Mouse (Mus musculus) c-Kit-positive CD71-positive TER-119-positive erythroid progenitor cells, embryonic 14.5 days (primary cell): ENCODE measurements around the gene Slc25a5.
A peak's percentile ranks its signal among the peaks of the same experiment; 100 is the strongest.
"Not testable (repeated sequence)": the region's sequence is repeated elsewhere in the genome, so short reads cannot be mapped to it uniquely, and the experiment has no call there.

ENCODE experiments used
- DNase-seq: peaks from one replicate; pipeline ENCODE4 v3.0.0-alpha.2; 2013; ENCODE audit warnings: low spot score

Slc25a5 gene

DNA sequence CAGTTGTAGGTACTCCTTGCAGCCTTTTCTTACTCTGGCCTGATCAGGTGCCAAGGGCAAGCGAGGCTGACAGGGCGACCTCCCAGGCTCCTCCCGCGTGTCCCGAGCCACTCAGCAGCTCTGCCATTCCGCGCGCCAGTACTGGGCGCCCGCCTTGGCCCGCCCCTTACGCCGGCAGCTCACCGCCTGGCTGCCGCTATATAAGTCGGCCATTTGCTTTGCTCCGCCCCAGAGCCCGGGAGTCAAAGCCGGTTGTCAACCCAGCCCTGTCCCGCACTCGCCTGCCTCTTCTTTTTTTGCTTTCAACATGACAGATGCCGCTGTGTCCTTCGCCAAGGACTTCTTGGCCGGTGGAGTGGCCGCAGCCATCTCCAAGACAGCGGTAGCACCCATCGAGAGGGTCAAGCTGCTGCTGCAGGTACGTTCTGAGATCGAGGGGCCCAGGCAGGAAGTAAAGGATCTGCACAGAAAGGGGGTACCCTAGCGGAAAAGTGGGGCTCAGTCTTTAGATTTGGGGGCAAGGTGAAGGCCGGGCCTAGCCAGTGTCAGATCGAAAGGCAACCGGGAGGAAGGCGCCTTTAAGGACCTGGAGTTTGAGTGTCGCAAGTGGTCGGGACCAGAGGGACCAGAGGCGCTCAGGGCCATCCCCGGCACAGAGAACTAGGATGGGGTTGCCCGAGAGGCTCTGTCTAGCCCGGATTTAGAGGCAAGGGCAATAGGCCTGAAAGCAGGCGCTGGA is at the start of gene Slc25a5:
TSS of gene Slc25a5 (plus strand) at position 228 of the 739 bp plus-strand sequence.
- DNase-seq, result peak; percentile 73

DNA sequence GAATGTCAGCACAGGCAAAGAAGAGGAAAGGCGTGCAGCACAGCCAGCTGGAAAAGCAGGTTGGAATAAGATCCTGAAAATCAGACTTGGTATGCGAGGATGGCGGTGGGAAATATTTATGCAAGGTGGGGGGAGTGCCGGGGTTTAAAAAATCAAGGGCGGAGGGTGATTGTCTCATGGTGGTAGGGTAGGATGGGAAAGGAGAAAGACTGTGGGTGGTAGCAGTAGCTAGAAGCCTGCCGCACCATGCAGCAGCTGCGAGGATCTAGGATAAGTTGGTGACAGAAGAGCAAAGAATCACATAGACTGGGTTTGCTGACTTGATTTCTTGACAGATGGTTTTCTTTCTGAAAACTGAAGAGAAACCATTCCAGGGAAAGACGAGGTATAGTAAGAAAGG is 48.7 kb upstream of the Slc25a5 start:
- no peak for DNase-seq

DNA sequence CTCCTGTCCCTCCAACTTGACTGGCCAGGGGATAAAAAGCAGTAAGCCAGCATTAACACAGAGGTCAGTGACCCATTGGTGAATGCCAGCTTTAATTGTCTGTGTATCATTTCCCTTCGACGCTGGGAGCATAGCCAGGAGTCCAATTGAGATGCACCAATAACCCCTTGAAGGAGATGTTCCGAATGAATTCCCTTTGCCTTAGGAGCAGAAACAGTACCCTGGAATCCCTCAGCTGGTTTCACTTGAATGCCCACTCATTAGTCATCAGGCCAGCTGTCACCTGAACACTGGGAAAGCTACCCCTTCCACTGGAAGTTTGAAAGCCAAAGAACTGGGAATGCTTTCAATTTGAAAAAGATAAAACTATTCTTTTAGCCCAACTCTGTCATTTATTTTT is 46.9 kb upstream of the Slc25a5 start:
- no peak for DNase-seq

DNA sequence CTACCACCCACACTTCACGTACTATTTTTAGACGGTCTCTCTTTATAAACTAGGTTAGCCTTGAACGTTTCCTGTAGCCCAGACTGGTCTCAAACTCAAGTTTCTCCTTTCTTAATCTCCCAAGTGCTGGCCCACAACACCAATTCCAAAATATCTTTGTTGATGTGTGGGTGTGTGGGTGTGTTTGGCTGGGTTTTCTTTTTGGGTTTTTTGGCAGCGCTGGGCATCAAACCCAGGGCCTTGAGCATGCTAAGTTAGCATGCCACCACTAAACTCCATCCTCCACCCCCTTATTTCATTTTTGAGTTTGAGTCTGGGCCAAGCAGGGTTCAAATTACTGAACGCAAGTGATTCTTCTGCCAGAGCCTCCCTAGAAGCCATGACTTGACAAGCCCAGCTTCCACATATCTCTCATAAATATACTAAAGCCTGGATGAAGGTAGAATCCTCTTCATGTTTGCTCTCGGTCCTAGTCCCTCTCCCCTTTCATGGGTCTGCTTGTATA is 46.1 kb upstream of the Slc25a5 start:
- no peak for DNase-seq

DNA sequence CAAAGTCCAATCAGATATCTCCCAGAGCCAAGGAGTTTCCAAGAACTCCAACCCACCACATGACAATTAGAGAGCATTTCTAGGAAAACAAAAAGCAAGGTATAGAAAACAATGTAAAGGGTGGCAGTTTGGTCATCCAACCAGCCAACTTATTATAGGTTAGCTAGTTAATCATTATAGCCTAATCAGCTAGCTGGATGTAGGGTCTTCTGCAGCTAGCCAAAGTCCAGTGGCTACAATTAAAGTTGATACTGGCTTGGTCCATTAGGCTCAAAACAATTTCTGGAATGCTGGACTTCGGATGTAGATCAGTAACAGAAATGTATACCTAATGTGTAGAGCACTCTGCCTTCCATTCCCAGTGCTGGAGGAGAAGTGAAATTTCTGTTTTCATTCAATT is 44.9 kb upstream of the Slc25a5 start:
- no peak for DNase-seq

DNA sequence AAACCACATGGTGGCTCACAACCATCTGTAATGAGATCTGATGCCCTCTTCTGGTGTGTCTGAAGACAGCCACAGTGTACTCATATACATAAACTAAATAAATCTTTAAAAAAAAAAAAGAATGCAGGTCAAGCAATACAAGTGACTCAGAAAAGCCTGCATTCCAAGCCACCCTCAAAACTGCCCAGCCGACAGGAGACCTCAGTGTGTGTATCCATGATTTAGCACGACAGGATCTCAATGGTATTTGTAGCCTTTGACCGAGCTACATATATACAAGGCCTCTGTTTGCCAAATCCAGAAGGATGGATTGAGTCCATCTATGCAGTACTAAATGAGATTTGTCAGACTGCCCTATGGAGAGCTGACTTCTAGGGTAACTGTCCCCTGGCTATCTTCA is 42.9 kb upstream of the Slc25a5 start:
- no peak for DNase-seq

DNA sequence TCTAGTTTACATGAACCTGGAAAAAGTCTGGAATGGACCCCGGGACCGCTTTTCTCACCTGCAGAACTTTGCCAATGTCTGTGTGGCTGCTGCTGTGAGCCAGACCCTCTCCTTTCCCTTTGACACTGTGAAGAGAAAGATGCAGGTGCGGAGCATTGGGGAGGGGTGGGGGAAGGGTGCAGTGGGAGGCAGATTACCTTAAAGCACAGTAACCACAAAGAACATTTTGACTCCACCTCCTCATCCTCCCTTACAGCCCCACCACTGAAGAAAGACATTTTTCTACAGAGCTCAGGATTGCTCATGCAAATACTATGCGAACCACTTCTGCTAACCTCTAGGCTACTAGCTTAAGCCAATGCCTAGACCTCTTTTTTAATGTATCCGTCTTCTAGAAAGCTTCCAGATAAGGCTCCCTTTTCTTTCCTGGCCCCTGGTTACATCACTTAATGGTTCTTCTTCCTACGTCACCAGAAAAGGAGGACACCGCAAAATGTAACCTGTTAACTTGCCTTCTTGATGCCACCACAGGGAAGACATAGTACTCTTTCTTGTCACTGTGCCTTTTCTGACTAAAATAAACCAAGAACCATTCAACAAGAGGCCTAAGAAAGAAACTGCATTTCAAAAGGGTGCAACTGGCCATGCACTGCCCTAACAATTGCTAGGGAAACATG is 37.5 kb upstream of the Slc25a5 start:
- DNase-seq, result no peak

DNA sequence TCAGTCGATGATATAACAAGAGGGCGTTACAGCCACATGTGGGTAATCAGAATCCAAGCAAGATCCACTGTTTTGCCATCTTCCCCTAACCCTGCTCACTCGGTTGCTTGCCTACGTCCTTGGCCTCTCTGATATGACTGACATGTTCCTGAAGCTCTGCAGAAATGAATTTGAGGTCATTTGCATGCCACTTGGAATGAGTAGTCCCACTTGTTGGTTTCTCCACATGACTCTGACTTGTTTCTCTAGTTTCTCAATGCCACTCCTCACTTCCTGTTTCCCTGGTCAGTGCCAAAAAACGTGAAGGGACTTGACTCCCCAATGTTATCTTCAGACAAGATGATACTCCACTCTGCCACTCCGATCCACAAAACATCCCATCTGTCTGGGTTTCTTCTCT is 36.9 kb upstream of the Slc25a5 start:
- DNase-seq, result no peak

DNA sequence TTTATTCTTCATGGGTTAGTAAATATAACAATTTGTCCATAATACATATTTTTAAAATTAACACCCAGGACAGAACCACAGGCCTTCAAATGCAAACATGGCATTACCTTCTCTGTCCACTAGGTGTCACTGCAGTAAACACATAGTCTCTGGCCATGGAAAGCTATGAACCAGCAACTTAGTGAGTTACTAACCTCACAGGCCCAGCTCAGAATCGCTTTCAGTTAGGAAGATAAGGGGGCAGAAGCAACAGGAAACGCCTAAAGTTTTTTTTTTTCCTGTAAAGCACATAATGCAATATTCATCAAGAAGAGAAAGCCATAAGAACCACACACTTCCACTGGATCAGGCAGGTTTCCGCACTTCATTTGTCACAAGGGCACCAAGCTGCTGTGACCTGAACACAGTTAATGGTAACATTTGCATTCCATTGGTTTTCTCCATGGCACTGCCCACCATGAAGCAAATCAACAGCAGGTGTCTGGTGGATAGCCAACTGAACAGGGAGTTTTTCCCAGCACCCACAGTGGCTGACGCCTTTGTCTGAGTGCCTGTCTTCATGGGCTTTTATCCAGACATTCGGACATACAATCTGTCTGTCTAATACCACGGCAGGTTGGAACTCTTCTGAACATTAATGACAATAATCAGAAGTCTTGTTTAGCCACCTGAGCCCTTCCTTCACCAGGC is 34.4 kb upstream of the Slc25a5 start:
- DNase-seq, result peak; percentile 67

DNA sequence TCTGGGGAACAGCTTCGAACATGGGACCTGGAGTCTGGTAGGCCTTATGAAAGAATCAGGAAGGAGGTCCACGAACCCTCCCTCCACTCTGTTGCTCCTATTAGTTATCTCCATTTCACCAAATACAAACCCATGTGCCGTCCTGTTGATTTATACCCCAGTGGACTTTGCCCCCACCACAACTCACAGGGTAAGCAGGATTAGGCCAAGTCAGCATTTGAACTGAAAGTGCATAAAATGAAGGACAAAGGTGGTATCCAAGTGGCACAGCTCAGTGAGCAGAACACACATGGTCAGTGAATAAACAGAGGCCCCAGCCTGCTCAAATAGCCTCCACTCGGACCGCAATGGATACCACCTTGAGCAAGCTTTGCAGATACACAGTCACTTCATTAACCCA is 33.2 kb upstream of the Slc25a5 start:
- no peak for DNase-seq

DNA sequence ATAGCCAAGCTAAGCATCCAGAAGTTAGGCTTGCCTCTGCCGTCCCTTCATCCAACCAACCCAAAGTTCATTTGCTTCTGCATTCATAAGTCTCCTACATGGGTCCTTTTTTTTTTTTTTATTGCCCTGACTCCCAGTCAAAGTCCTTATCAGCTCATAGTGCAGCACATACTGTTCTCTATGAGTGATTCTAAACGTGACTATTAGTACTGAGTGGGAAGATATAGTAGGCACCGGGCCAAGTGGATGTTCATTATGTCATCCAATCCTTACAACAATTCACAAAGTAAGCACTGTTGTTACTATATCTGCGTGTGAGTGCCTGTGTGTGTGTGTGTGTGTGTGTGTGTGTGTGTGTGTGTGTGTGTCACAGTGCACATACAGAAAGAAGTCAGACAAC is 32.6 kb upstream of the Slc25a5 start:
- DNase-seq, result no peak

DNA sequence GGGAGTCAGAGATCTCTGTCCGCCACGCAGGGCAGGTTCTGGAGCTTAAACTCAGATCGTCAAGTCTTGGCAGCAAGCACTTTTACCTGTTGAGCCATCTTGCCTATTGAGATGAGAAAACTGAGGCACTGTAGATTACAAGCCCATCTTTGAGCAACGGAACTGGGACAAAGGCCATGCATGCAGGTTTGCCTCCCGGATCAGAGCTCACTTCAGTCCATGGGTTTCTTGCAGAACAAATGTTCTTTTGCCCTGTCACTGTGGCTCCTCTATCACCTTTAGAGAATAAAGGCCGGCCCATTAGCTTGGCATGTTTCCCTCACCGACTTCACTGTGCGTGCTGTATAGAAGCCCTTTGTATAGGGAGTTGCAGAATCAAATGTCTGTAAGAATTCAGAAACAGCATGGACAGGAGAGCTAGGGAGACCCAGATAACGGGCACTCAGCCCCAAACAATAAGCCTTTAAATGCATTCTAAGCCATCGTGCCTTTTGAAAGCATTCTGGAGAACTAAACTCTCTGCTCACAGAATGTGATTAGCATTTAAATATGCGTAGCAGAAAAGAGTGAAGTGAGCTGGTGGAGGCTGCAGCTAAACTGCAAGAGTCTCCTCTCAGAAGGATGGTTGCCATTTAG is 32.0 kb upstream of the Slc25a5 start:
- no peak for DNase-seq

DNA sequence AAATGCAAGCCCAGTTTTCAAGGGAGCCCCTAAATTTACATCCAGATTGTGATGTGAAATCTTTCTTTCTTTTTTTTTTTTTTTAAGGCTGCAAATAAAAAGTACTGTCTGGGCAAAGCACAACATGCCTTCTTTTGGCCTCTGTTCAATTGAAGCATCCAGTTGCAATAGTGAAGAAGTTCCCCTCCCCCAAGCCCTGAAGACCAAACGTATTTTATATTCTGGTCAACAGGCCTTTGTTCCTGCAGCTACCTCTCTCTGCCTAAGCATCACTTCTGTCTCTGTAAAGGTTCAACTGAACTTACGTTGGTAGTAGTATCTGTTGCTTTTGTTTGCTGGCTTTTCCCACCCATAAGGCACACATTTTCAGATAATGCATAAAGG is 31.5 kb upstream of the Slc25a5 start:
- DNase-seq, result no peak

DNA sequence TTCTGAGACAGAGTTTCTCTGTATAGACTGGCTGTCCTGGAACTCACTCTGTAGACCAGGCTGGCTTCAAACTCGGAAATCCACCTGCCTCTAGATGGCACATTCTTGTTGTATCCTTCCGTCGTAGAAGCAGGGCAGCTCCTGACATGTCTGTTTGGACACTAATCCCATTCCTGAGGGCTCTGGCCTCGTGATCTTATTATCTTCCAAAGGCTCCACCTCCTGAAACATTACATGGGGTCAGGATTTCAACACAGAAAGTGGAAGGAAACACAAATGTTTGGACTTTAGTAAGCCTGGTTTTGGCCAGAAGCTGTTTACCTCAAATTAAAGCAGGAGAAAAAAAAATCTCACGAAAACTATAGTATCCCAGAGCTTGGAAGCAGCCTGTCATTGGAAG is 28.1 kb upstream of the Slc25a5 start:
- DNase-seq, result no peak

DNA sequence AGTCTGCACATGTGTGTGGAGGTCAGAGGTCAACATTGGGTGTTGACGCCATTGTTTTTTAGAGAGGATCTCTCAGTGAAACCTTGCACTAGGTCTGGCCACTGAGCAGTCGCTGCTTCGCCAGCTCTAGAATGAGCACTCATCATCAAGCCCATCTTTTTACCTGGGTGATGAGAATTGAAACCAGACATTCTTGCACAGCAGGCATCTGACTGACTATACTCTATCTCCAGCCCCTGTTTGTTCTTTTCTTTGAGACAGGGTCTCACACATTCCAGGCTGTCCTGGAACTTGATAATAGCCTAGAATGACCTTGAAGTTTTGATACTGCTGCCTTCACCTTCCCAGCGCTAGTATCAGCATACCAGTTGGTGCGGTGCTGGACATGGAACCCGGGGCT is 22.9 kb upstream of the Slc25a5 start:
- DNase-seq, result no peak

DNA sequence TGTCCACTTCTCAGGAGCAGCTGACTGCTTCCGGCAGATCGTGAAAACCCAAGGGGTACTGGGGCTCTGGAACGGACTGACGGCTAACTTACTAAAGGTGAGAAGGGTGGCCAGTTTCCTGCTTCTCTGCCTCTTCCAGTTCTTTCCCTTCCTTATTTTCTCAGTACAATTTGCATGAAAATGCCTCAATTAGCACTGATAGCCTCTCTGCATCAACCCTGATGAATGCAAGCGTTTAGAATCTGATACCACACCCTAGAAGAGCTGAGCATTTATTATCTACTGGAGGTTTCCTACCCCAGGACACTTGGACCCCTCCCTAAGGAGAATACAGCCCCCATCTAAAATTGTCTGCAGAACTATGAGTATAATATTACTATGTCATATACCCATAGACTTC is 19.9 kb upstream of the Slc25a5 start:
- DNase-seq, result no peak

DNA sequence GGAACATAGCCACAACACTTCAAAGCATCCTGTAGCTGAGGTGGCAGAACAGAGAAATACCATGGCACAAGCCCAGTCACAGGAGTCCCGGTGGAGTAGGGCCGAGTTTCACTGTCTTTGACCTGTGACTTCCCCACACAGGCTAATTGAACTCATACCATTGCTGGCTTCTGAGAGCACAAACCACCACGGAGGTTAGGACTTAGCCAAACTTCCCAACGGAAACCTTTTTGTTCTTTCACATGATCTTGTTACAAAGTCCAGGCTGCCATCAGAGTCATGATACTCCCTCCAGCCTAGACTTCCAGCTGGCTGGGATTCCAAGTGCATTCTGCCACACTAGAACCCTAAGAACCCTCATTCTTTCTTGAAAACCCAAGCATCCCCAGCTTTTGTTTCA is 17.8 kb upstream of the Slc25a5 start:
- DNase-seq, result no peak

DNA sequence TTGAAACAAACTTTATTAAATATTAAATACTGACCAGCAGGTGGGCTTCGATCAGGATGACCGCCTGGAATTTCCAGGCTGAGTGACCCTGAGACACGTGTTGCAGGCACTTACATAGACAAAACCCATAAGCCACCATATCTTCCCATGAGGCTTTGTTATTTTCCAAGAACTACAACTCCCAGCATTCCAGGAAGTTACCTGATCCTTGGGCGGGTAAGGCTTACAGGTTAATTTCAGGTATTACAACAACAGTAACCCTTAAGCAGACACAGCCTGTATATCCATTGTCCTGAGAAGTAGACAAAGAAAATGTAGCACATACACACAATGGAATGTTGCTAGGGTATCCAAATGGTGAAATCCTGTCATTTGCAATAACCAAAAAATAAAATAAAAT is 6.1 kb upstream of the Slc25a5 start:
- no peak for DNase-seq

DNA sequence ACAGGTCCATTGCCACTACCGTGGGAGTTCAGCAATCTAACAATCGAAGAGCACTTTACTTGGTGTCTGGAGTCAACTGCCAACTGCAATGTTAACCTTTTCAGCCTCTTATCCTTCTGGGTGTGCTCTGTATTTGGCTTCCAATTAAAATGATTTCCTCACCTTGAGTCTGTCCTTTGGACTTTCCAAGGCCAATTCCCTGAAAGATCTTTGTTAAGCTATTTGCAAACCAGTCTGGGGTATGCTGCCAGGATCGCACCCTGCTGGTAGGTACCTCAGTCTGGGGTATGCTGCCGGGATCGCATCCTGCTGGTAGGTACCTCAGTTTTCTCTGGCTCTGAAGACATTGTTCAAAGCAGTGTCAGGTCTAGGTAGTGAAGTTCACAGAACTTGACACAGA is 880 bp upstream of the Slc25a5 start:
- DNase-seq, result no peak

DNA sequence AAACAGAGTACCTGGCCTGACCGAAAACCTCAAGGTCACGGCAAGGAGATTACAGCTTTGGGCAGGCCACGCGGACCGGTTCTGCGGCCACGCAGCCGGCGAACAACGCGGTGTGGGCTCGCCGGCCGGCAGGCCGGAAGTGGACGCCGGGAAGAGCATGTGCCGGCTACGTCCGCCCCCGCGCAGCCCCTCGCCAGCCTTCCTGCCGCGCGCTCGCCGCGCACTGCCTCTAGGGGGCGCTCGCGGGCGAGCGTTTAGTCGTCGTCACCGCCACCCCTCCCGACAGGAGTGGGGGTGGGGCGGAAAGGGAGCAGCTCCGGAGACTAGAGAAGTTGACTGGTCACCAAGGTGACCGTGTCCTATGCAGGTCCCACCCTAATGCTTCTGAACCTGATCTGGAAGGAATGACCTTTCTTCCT is 721 bp downstream of the Slc25a5 start:
- DNase-seq, result peak; percentile 74

DNA sequence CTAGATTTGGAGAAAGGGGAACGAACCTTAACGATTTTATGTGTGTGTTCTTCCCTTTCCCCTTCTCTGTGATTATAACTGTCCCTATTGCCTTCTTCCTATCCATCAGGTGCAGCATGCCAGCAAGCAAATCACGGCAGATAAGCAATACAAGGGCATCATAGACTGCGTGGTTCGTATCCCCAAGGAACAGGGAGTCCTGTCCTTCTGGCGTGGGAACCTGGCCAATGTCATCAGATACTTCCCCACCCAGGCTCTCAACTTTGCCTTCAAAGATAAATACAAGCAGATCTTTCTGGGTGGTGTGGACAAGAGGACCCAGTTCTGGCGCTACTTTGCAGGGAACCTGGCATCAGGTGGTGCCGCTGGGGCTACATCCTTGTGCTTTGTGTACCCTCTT is 1.3 kb downstream of the Slc25a5 start:
- not testable (repeated sequence) for DNase-seq

DNA sequence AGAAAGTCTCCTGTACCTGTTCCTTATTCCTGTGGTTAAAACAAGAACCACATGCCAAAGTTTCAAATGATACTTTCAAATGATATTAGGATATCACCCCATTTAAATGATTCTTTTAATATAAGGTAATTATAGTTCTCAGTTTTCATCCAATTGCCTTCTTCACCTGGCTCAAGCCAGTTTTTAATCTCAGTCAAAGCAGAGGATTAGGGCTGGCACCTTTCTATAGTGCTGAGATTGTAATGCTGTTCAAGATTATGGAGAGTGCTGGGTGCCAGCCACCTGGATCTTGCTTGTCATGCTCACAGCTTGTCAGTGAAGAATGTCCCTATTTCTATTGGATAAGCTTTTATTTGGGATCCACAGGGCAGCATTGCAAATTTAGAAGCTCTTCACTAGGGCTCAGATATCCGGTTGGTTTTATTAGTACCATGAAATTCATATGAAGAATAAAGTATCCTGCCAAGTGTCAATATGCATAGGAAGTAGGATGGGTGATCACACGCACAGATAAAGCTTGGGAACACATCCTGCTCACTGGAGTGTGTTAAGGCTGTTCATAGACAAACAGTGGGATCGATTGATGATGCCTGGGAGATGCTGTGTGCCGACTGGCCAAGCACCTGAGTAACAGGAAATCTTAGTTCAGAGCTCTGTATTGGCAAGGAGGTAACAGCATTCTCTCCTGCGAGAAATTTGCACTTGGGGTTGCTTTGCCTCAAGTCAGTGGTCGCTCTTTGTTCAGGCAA is 3.9 kb downstream of the Slc25a5 start:
- no peak for DNase-seq
